Mouse (Mus musculus) telencephalon, adult 2 months (tissue): ENCODE measurements at regions not wholly inside any gene's neighbourhood (a gene's known extent, or its start where the extent isn't known, plus 50 kb on each side); places are given as distances from the start of the nearest gene placed in this dataset.

ENCODE experiments used
- DNase-seq: peaks from one replicate; pipeline ENCODE4 v3.0.0-alpha.2; 2011; ENCODE audit warnings: low read depth, low spot score

DNA sequence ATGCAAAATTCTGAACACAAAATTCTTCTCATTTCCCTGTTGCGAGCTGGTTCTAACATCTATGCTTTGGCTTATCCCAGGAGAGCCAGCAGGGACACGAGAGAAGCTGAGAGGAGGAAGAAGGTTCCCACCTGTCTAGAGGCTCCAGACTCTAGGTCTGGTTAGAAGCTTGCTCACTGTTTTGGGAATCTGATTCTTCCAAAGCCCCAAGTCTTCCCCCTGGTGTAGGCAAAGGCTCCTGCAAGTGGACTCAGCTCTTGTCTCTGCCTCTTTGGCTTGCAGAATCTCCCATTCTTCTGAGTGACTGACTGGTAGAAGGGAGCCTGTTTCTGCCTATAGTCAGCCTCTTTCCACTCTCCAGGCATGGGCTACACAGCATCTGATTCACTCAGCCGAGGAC is 95.8 kb downstream of the Btc start:
- DNase-seq, result no peak
